Mouse (Mus musculus) erythroid progenitor cell, adult 5-6 weeks (primary cell): Measurements from ENCODE around the gene Ppp1r9b. TPM values are rescaled to one million over a fixed set of nuclear protein-coding genes. Genes with fewer than 3 reads are reported as not detected.
A peak's percentile ranks its signal among the peaks of the same experiment; 100 is the strongest.

ENCODE experiments used
- ATAC-seq: replicated peaks from 2 replicates; pipeline ENCODE4 v1.8.0; 2016; ENCODE audit warnings: moderate number of reproducible peaks, mild to moderate bottlenecking, moderate TSS enrichment, inconsistent platforms; ENCODE audit not compliant: poor library complexity, low FRiP score, severe bottlenecking
- total RNA-seq, 2 experiments: library from RNA; stranded (forward) in 1 of 2; stranded (reverse) in 1 of 2; fragments of 150-400 nt in 1 of 2; fragments of 186-747, 209-891 nt in 1 of 2; gene quantifications; 2 replicates each; pipeline versions ENCODE4 v1.2.3 to v1.2.4; 2015 to 2017; ENCODE audit warnings: low replicate concordance in 2 of 2

Gene Ppp1r9b
- total RNA-seq, 2 experiments from 2014 or later: 59.5 to 125 TPM

DNA sequence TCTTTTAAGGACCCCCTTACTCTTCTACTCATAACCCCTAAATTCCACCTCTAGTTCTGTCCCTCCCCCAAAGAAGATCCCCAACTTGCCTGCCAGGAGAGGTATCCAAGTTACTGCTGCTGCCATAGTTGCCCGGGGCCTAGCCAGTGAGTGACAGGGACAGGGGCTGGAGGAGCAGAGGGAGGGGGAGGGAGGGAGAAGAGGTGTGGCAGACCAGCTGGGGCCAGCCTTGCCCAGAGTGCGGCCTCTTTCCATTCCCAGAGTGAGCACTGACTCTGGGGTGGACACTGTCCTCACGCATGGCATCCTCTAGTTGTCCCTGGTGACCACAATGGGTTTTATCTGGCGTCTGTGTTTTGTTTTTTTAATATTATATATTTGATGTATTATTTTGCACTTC lies 17.5 kb upstream of the Ppp1r9b start:
- ATAC-seq: no peak

DNA sequence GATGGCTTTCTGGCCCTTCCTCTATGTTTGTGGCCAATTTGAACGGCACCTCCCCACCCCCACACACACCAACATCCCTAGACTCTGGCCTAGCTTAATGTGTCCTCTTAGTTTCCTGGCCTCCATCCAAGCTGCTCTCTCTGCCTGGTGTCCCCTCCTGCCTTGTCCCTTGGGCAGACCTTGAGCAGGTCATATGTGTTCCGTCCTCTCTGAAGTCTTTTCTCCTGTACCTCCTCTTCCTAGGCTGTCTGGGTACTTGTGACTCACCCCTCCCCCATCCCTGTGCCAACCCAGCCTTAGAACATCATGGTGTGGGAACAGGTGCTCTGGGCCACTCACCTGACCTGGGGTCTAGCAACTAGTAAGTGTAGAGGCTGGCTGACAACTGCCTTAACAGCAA lies 15.9 kb upstream of the Ppp1r9b start:
- no peak for ATAC-seq

DNA sequence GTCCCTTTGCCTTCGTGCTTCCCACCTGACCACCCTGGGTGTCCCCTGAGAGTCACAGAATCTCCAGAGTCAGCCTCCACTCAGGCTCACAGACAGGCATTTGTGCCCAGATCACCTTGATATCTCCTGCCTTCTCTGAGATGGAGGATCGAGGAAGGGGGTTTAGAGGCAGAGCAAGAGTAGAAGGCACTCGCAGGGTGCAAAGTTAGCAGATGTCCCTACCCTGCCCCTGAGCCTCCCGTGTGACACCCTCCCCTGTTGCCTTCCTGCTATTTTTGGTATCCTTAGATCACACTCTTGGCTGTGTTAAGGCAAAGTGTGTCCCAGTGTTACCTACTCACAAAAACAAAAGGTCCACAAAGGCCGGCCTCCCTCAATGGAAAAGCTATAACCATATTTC lies 14.6 kb upstream of the Ppp1r9b start, which contains the start of gene Sgca:
Gene Sgca, minus strand, starts transcription at position 129 of the 400 bp plus-strand sequence.
- no peak for ATAC-seq

DNA sequence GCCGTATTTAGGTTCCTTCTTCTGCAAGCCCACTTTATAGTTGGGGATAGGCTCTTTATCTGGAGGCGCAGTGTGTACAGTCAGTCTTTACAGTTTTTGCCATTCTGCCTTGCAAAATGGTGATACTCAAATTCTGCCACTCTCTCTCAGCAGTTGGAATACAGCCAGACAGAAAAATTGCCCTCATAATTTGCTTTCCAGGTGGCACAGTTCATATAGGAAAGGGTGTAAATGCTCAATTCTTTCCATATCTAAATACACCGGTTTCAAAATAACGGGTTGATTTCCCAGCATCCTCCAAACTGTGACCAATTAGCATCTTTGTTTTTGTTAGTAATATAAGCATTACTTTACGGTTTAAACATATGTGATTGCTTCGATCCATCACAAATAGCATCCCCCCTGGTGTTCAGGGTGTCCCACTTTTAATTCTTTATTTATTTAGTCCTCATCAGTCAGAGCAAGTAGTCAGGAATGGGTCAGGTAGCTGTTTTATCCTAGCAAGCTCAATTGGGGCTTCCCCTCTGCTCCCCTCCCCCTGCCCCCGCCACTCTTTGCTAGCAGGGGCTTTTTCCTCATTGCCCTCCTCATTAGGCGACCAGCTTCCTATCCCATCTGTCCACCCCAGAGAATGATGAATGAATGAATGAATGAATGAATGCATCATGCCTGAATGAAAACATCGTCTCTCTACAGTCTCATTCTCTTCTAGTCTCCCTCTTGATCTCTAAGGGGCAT lies 12.5 kb upstream of the Ppp1r9b start:
- peak; percentile 5; the same call in 1 of the 2 replicates for ATAC-seq

DNA sequence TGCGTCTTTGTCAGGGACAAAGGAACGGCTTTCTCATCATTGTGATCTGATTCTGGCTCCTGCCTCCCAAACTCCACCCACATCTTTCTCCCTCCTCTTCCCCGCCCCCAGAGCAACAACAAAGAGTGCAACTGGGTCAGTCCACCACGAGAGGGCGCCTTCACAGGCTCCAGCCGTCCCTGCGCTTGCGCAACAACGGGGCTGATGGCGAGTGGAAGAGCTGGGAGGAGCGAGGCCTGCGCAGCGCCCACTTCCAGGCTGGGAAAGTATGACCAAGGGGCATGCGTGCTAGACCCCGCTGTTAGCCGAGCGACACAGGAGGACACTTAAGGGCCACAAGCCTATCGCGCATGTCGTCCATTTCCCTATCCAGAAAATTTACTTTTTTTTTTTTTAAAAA lies 11.9 kb upstream of the Ppp1r9b start:
- peak; percentile 98 for ATAC-seq

DNA sequence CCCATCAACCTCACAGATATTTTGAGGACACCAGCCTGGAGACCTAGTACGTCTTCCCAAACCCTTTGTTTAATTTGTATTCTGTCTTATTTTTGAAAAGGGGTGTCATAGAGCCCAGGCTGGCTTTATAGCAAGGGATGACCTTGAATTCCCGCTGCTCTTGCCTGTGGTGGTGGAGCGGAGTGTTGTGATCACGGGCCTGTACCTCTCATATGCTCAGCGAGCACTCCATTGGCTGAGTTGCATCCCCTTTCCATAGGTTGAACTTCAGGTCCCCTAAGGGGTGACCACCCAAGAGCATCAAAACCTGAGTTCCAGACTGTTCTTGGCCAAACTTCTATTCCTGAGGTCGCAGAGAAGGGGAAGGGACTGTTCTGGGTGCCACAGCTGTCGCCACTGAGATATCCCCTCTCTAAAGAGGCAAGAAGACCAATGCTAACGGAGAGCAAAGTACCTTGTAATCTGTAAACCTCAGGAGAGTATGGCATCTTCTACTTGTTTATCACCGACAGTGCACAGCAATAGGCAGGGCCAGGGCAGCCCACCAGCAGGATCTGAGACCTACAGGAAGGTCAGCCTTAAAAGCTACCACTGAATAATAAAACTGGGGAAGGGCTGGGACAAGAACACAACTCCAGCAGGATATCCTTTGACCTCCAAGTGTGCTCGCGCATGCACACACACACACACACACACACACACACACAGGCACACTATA lies 11.2 kb upstream of the Ppp1r9b start:
- 0 out of 2 replicates have a peak, but pooled peaks have one; percentile 17 for ATAC-seq

DNA sequence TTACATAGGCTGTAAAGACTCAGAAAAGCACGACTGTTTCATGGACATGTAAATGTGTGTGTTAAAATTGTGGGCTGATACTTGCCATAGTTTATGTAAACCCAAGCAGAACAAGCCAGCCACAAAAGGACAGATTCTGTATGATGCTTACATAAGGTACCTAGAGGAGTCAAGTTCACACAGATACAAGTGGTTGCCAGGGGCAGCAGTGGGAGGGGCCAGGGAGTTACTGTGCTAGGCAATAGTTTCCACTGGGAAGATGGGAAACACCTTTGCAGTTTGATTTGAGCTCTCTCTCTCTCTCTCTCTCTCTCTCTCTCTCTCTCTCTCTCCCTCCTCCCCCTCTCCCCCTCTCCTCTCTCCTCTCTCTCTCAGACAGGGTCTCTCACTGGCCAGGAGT lies 5.7 kb upstream of the Ppp1r9b start:
- no peak for ATAC-seq

DNA sequence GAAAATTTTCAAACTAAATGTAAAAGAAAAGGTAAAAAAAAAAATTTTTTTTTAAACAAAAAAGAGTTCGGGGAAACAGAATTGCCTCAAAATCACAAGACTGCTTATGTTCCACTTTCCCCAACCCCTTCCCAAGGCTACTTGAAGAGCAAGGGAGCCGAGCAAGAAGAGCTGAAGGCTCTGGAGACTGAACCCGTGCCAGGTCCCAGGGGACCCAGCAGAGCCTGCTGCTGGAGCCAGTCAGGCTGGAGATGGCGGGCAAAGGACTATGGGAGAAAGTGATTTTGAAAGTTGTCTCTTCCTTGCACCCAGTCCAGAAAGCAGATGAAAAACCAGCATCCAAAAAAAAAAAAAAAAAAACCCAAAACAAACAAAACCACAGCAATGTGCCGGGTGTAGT lies 5.0 kb upstream of the Ppp1r9b start:
- no peak for ATAC-seq

DNA sequence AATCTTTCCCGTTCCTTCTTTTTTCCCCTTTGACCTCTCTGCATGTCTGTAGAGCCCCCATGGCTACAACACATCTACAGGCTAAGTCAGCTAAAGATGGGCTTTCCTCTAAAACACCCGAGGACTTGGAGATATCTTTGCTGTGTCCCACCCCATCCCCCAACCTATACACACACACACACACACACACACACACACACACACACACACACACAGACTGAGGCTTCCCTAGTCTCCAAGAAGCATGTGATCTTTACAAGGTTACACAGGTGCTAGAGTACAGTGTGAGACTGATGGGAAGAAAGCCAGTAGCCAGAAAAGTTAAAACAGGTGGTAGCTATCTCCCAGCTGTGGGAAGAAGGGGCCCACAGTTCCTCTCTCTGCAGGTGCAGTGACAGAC lies 4.4 kb upstream of the Ppp1r9b start:
- ATAC-seq: no peak

DNA sequence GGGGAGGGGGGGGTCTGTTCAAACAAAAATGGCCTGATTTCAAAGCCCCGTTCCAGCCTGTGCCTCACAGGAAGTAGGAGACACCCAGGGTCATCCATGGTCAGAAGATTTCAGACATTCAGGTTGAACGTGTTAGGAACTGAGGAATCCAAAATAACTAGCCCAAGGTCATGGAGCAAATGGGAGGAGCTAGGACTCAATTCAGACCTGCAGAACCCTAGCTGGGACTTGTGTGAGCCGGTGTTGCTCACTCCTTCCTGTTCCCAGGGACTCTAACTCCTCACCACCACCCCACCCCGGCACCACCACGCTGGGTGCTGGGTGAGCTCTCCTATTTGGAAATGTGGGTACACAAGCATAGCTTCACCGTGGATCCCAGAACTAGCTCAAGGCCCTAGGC lies 3.5 kb upstream of the Ppp1r9b start:
- no peak for ATAC-seq

DNA sequence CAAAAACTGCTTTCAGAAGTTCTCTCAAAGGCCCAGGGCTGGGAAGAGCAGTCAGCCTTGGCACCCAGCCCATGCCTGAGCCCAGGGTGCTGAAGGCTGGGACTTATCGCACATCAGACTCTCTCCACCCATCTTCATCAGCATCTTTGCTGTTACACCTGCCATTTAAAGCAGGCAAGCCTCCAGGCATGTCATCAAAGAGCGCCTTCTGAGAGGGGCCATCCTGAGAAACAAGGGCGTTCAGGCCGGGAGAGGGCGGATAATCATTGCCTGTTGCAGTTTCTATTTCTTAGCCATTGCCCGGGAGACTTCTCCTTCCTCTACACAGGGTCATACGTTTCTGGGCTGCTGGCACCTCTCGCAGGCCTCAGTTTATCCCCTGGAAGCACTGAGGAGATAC lies 3.0 kb upstream of the Ppp1r9b start:
- ATAC-seq: peak; percentile 40

DNA sequence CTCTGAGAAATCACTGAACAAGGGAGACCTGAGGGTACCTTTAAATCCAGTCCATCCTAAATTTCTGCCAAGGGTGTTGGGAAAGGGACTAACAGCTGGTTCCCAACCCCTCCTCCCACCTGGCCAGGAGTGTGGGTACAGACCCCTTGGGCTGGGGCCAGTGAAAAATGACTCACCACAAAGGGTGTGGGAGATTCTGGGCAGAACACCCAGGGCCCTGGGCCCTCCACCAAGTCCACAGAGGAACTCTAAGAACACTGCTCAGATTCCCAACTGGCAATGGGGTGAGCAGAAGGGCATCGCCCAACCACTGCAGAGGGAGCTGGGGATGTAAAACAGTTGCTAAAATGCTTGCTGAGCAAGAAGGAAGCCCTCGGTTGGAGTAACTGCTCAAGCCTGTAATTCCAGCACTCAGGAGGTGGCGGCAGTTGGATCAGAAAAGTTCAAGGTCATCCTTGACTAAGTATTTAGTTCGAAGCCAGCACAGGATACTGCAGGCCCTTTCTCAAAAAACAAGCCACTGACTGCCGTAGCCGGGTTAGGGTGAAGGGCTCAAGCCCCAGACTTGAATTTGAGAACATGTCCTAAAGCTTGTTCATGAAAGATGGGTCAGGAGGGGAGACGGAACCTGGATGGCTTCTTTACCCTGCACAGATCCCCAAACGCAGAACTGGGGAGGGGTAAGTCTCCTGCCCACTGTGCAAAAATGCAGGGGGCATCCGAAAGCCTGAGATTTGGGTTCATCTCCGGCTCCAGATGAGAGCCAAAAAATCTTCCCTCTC lies 1.9 kb upstream of the Ppp1r9b start:
- no peak for ATAC-seq

DNA sequence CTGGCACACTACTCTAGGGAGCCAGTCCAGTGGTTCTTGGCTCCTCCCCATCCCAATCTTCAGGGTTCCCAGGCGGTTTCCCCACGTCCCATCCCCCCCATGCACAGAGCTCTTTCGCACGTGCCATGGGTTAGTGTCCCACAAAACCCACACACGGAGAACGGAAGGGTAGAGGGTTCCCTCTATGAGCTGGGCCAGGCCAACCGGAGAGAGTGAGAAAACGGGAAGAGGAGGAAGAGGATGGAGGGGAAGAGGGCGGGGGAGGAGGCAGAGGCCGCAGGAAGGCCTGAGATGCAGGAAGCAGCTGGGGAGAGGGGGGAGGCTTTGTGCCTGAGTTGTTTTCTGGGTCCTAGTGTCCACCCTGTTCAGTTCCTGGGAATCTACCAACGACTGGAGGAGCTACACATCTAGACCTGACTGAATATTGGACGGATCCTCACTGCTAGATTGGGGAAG lies 1.2 kb upstream of the Ppp1r9b start:
- ATAC-seq: peak; percentile 65

DNA sequence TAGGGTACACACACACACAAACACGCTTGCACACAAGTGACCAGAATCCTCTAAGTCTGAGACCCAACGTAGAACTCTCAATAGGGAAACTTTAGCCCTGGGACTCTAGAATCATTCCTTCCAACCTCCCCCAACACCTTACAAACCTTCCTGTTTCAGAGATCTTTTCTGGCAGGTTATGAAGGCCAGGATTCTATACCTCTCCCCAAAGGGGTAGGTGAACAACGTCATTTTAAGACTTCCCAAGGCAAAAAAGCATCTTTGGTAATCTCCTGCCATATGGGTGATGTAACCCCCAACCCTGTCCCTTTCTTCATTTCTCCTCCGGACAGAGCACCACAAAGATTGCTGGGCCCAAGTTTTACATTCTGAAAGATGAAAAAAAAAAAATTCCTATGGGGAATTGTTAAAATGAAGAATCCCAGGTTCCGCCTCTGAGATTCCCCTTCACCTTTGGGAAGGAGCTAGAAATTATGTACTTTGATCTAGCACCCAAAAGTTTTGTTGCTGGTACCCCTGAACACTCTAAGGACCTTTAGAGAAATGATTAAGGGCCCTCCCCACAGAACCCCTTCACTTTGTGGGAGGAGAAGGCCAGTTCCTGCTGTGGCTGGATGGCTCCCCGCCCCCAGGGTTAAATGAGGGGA lies 610 bp upstream of the Ppp1r9b start:
- peak; percentile 2; the same call in 1 of the 2 replicates for ATAC-seq

DNA sequence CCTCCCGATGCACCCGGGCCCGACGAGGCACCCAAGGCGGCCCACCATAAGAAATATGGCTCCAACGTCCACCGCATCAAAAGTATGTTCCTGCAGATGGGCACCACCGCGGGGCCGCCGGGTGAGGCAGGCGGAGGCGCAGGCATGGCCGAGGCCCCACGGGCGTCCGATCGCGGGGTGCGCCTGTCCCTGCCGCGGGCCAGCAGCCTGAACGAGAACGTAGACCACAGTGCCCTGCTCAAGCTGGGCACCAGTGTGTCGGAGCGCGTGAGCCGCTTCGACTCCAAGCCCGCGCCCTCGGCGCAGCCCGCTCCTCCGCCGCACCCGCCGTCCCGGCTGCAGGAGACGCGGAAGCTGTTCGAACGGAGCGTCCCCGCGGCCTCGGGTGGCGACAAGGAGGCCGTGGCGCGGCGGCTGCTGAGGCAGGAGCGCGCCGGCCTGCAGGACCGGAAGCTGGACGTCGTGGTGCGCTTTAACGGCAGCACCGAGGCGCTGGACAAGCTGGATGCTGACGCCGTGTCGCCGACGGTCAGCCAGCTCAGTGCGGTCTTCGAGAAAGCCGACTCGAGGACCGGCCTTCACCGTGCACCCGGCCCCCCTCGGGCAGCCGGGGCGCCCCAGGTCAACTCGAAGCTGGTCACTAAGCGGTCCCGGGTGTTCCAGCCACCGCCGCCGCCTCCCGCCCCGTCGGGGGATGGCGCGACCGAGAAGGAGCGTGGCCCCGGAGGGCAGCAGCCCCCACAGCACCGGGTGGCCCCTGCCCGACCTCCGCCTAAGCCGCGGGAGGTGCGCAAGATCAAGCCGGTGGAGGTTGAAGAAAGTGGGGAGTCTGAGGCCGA lies 1.0 kb downstream of the Ppp1r9b start:
- ATAC-seq: no peak

DNA sequence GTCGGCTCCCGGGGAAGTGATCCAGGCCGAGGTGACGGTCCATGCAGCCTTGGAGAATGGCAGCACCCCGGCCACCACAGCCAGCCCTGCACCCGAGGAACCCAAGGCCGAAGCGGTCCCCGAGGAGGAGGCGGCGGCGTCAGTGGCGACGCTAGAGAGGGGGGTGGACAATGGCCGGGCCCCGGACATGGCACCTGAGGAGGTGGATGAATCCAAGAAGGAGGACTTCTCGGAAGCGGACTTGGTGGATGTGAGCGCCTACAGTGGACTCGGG lies 1.6 kb downstream of the Ppp1r9b start:
- no peak for ATAC-seq

DNA sequence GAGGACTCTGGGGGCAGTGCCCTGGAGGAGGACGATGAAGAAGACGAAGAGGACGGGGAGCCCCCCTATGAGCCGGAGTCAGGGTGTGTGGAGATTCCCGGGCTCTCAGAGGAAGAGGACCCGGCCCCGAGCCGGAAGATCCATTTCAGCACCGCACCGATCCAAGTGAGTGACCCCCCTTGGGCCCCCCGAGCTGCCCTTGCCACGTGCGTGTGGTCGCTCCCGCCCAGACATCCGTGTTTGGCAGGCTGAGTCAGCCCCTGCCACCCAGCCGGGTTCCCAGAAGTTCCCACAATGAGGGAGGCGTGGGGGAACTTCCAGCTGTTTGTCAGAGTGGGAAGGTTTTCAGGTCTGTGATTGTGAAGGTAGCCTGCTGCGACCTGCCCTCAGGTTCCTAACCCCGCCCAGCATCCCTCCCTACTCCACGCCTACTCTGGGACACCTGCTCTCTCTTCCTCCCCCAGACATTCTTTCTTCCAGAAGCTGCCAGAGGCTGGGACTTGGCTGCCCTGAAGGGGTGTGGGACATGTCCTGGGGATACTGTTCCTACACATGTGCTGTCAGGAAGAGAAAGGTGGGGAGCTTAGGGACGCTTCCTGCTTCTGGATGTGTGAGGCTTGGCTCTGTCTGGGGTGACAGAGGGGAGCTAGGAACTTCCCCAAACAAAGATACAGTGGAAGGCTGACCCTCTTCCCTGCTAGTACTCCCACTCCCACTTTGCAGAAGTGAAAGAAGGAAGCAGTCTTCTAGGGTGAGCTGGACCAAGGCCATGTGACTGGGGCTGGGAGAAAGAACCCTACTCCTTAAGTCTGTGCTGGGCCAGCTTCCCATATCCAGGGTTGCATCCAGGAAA lies 2.1 kb downstream of the Ppp1r9b start:
- peak; percentile 21; the same call in 1 of the 2 replicates for ATAC-seq

DNA sequence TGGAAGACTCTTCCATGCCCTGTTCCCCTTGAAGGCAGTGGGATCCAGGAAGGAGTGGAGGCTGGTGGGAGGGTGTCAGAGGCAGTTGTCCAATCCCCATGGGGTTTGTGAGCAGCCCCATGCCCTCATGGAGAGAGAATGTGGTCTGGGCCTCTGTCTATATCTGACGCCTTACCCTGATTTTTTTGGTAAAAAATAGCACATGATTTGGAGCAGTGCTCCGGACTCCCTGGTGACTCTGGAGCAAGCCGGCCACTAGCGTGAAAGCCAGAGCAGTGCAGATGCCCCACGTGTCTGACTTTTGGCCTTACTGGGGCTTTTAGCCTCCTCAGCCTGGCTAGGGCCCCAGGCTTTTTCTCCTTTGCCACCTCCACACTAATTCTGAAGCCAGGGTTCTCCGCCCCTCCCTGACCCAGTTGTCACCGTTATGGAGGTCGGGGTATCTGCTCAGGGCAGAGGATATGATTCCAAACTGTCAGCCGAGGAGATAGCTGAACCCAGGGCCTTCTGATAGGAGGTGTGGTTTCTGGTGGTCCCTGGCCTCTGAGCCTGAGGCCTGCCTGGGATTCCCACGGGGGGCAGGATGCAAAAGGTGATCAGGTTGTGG lies 3.5 kb downstream of the Ppp1r9b start:
- ATAC-seq: no peak
